Mouse (Mus musculus) midbrain, postnatal 0 days (tissue): Measurements from ENCODE around the gene Tor3a. TPM values are rescaled to one million over a fixed set of nuclear protein-coding genes. Genes with fewer than 3 reads are reported as not detected.
A peak's percentile ranks its signal among the peaks of the same experiment; 100 is the strongest.

Experiments used
- ATAC-seq: fragments of 200-750 bp; cut with Nextera tagmentation; 2 replicates; pipeline ENCODE4 v1.8.0; 2017; ENCODE audit warnings: moderate number of reproducible peaks, mild to moderate bottlenecking, moderate TSS enrichment, moderate library complexity; ENCODE audit not compliant: low FRiP score
- DNase-seq: peaks from one replicate; pipeline ENCODE4 v3.0.0-alpha.2; 2015; ENCODE audit warnings: low spot score
- H3K27ac ChIP-seq: fragments of 300-500 bp; sonication (generic); 2 replicates; pipeline ENCODE4 v1.5.1; 2014; ENCODE audit warnings: low read depth, mild to moderate bottlenecking, low read length, mixed read lengths
- H3K27me3 ChIP-seq: fragments of 300-500 bp; sonication (generic); 2 replicates; pipeline ENCODE4 v1.6.1; 2014; ENCODE audit warnings: low read length, control low read depth, mixed read lengths; ENCODE audit not compliant: insufficient read depth
- H3K36me3 ChIP-seq: fragments of 300-500 bp; sonication (generic); 2 replicates; pipeline ENCODE4 v1.6.1; 2014; ENCODE audit warnings: low read length, control low read depth, mixed read lengths; ENCODE audit not compliant: insufficient read depth
- H3K4me1 ChIP-seq: fragments of 300-500 bp; sonication (generic); 2 replicates; pipeline ENCODE4 v1.6.1; 2014; ENCODE audit warnings: mild to moderate bottlenecking, control low read depth, antibody characterized with exemption, low read length, mixed read lengths; ENCODE audit not compliant: insufficient read depth
- H3K4me2 ChIP-seq: fragments of 300-500 bp; sonication (generic); 2 replicates; pipeline ENCODE4 v1.6.1; 2014; ENCODE audit warnings: low read depth, mild to moderate bottlenecking, low read length, mixed read lengths; ENCODE audit not compliant: poor library complexity, severe bottlenecking
- H3K4me3 ChIP-seq: fragments of 300-500 bp; sonication (generic); 2 replicates; pipeline ENCODE4 v1.5.1; 2014; ENCODE audit warnings: low read depth, mild to moderate bottlenecking, low read length, moderate library complexity
- H3K9ac ChIP-seq: fragments of 300-500 bp; sonication (generic); replicated peaks from 2 replicates; pipeline ENCODE4 v1.6.1; 2014; ENCODE audit warnings: mild to moderate bottlenecking, low read length, moderate library complexity, mixed read lengths; ENCODE audit not compliant: poor library complexity, severe bottlenecking
- H3K9me3 ChIP-seq: fragments of 300-500 bp; sonication (generic); 2 replicates; pipeline ENCODE4 v1.6.1; 2016; ENCODE audit warnings: low read length, control low read depth
- CTCF ChIP-seq: IDR thresholded peaks from 2 replicates; pipeline ENCODE4 v1.5.1; 2016; ENCODE audit warnings: antibody characterized with exemption, mild to moderate bottlenecking
- WGBS: fragments of 180-500 bp; shearing (Covaris S2); extraction: QIAGEN DNeasy Blood & Tissue Kit; methylation state at CpG from one replicate; pipeline ENCODE4 v1.1.7; 2014; 5-methylcytosine and 5-hydroxymethylcytosine counted together
- polyA plus RNA-seq: library from polyadenylated mRNA; unstranded; fragments of >200 nt; fragmentation: Nextera tagmentation; extraction: Ambion mirVana; gene quantifications from 2 replicates; pipeline ENCODE4 v1.2.1, GENCODE M21; 2015
- total RNA-seq: library from RNA; depleted of rRNA; stranded (reverse); fragments of >200 nt; gene quantifications from 2 replicates; pipeline ENCODE4 v1.2.3, GENCODE M21; 2014

The Tor3a gene
- total and polyA plus RNA-seq, 2 experiments from 2014 or later = 2.6 to 3.1 TPM

- TF ChIP-seq CTCF = no peak
- Histone ChIP-seq H3K27me3 (no peaks in the 10 kb centered on the region), H3K27ac (no peak overlapping the region), H3K9ac (no peak overlapping the region), H3K9me3 (no peaks in the 10 kb centered on the region), H3K36me3 (peaks cover 36% of the 10 kb centered on the region; the same call in 1 of the 2 replicates), H3K4me2 (no peak overlapping the region), H3K4me1 (no peaks in the 10 kb centered on the region), H3K4me3 (no peak overlapping the region)
- WGBS = 92% methylated on average over 7 of the region's 7 CpGs
- no peak for DNase-seq
- no peak for ATAC-seq
Measured at GRCm38 (mm10) chr1:156702151-156702550, 28.0 kb upstream of the Tor3a start.

- WGBS = 63% methylated on average over 7 of the region's 7 CpGs
- Histone ChIP-seq H3K4me2 (no peak overlapping the region), H3K4me1 (no peaks in the 10 kb centered on the region), H3K27me3 (no peaks in the 10 kb centered on the region), H3K9ac (no peak overlapping the region), H3K36me3 (peaks cover 43% of the 10 kb centered on the region), H3K9me3 (no peaks in the 10 kb centered on the region), H3K4me3 (no peak overlapping the region), H3K27ac (no peak overlapping the region)
- DNase-seq = no peak
- TF ChIP-seq CTCF = no peak
- no peak for ATAC-seq
Measured at GRCm38 (mm10) chr1:156686025-156686661, 12.0 kb upstream of the Tor3a start.

- WGBS = 74% methylated on average over 9 of the region's 9 CpGs
- no peak for TF ChIP-seq CTCF
- Histone ChIP-seq H3K4me1 (no peaks in the 10 kb centered on the region), H3K9me3 (no peaks in the 10 kb centered on the region), H3K27me3 (no peaks in the 10 kb centered on the region), H3K27ac (no peak overlapping the region), H3K9ac (no peak overlapping the region), H3K4me2 (no peak overlapping the region), H3K36me3 (peaks cover 16% of the 10 kb centered on the region), H3K4me3 (no peak overlapping the region)
- DNase-seq (no peak), ATAC-seq (no peak)
Measured at GRCm38 (mm10) chr1:156679599-156679998, 5.4 kb upstream of the Tor3a start.

- H3K4me3 ChIP-seq = no peak overlapping the region
- no peaks in the 10 kb centered on the region for H3K9me3 ChIP-seq
- H3K9ac ChIP-seq = no peak overlapping the region
- no peak for TF ChIP-seq CTCF
- peaks cover 10% of the 10 kb centered on the region; the same call in 1 of the 2 replicates for H3K36me3 ChIP-seq
- no peak overlapping the region for H3K27ac ChIP-seq
- H3K27me3 ChIP-seq = no peaks in the 10 kb centered on the region
- DNase-seq (no peak), ATAC-seq (no peak)
- WGBS = 63% methylated on average over 3 of the region's 3 CpGs
- no peak overlapping the region for H3K4me2 ChIP-seq
- H3K4me1 ChIP-seq = peaks cover 7% of the 10 kb centered on the region; the same call in 1 of the 2 replicates
Measured at GRCm38 (mm10) chr1:156677230-156677629, 3.1 kb upstream of the Tor3a start.

GRCm38 (mm10) chr1:156676596-156676995, 2.4 kb upstream of the Tor3a start:
- no peak for TF ChIP-seq CTCF
- ATAC-seq = no peak
- 80% methylated on average over 5 of the region's 5 CpGs for WGBS
- Histone ChIP-seq H3K36me3 (peaks cover 10% of the 10 kb centered on the region; the same call in 1 of the 2 replicates), H3K9ac (no peak overlapping the region), H3K4me3 (no peak overlapping the region), H3K9me3 (no peaks in the 10 kb centered on the region), H3K27me3 (no peaks in the 10 kb centered on the region), H3K4me2 (no peak overlapping the region), H3K4me1 (peaks cover 7% of the 10 kb centered on the region; the same call in 1 of the 2 replicates), H3K27ac (no peak overlapping the region)
- DNase-seq = no peak

- no peaks in the 10 kb centered on the region for H3K27me3 ChIP-seq
- no peak overlapping the region for H3K9ac ChIP-seq
- no peak for ATAC-seq
- peaks cover 7% of the 10 kb centered on the region; the same call in 1 of the 2 replicates for H3K4me1 ChIP-seq
- WGBS = 38% methylated on average over 12 of the region's 12 CpGs
- peak; percentile 84 for TF ChIP-seq CTCF
- no peak overlapping the region for H3K27ac ChIP-seq
- H3K36me3 ChIP-seq = peaks cover 9% of the 10 kb centered on the region; the same call in 1 of the 2 replicates
- H3K4me3 ChIP-seq = no peak overlapping the region
- DNase-seq = peak; percentile 56
- no peak overlapping the region for H3K4me2 ChIP-seq
- no peaks in the 10 kb centered on the region for H3K9me3 ChIP-seq
Measured at GRCm38 (mm10) chr1:156676171-156676570, 2.0 kb upstream of the Tor3a start.
